Mouse (Mus musculus): ENCODE measurements around the gene Psmc4. TPM values are rescaled to one million over a fixed set of nuclear protein-coding genes. Genes with fewer than 3 reads are reported as not detected.

The Psmc4 gene
- 279 and 292 TPM in 2 replicates for polyA plus RNA-seq (2015; fragmentation: Nextera tagmentation; extraction: Ambion mirVana)

DNA sequence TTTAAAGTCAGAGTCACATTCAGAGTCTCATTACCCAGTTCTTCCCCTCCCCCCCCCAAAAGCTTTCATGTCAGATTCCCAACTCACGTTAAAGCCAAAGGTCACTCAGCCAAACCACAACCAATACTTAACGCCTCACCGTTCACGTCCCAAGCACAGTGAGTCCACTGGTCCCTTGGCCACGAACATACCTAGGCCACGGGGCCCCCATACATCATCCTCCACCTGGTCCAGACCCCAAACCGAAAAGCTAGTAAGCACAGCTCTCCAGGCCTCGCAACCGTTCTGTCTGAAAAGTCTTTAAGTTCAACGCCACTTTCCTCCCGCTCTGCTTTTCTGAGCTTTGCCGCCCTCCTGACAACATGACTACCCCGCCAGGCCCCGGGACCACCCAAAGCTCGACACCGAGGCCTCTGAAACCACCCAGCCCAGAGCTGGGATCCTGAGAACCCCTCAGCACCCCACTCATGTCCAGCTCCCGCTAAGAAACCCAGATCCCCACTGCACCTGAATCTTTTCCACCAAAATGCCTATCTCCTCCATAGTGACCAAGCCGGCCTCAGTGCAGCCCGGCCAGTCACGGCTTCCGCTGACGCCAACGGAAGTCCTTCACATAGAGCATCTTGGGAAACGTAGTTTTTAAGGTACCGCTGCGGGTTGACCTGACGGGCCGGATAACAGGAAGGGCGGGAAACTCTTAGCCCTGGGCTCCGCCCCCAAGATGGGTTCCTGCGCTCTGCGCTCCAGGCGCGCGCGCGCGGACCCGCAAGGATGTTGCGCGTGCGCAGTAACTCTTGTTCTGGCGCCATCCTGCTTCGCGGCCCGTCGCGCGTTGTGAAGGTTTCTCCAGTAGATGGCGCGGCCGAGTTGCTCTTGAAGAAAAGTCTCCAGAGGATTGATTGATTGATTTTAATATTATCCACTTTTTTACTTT lies at the start of gene Psmc4:
TSS of gene Psmc4 (minus strand) at position 626 of the 934 bp plus-strand sequence.
- peaks cover 40% of the 10 kb centered on the region for H3K36me3 ChIP-seq
- ATAC-seq (ENCODE audit: insufficient number of reproducible peaks, low FRiP score, low TSS enrichment, low read depth), result peak; percentile 94
- H3K9me3 ChIP-seq, result no peaks in the 10 kb centered on the region
- peak within 1 kb of the TSS; percentile 64 for H3K4me2 ChIP-seq
- peak within 1 kb of the TSS; percentile 80 for H3K9ac ChIP-seq
- H3K27ac ChIP-seq, result peak within 1 kb of the TSS; percentile 55; the same call in 1 of the 2 replicates
- H3K4me3 ChIP-seq, result peak within 1 kb of the TSS; percentile 87
- under 1% methylated on average over 52 of the region's 52 CpGs for WGBS
- peaks cover 9% of the 10 kb centered on the region for H3K4me1 ChIP-seq
- no peaks in the 10 kb centered on the region for H3K27me3 ChIP-seq

DNA sequence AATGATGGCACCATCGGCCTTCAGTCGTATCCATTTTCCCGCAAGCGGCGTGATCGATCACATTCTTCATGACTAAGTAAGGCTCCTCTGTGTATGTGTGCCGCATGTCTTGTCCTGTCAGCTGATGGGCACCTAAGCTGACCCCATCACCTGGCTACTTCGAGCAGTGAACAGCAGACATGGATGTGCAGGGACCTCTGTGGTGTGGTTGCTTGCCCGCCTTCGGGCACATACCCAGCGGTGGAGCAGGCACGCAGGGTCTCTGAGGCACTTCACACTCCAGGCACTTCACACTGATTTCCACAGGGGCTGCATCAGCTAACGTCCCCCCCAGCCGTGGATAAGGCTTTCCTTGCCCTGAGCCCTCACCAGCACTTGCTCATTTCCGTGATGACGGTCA lies 49.2 kb upstream of the Psmc4 start:
- Histone ChIP-seq H3K9me3 (0 out of 2 replicates have a peak, but pooled peaks cover 6% of the 10 kb centered on the region), H3K27me3 (peaks cover 3% of the 10 kb centered on the region; the same call in 1 of the 2 replicates), H3K27ac (no peak overlapping the region), H3K4me2 (no peak overlapping the region), H3K36me3 (no peaks in the 10 kb centered on the region), H3K9ac (no peak overlapping the region), H3K4me3 (no peak overlapping the region), H3K4me1 (no peaks in the 10 kb centered on the region)
- 95% methylated on average over 16 of the region's 16 CpGs for WGBS
- ATAC-seq (ENCODE audit: insufficient number of reproducible peaks, low FRiP score, low TSS enrichment, low read depth), result no peak

GRCm38 (mm10) chr7:28093541-28093940 lies 43.6 kb upstream of the Psmc4 start:
- no peak overlapping the region for H3K27ac ChIP-seq
- H3K4me3 ChIP-seq, result no peak overlapping the region
- no peak overlapping the region for H3K9ac ChIP-seq
- 24% methylated on average over 11 of the region's 11 CpGs for WGBS
- H3K27me3 ChIP-seq, result no peaks in the 10 kb centered on the region
- H3K36me3 ChIP-seq, result no peaks in the 10 kb centered on the region
- ATAC-seq (ENCODE audit: insufficient number of reproducible peaks, low FRiP score, low TSS enrichment, low read depth), result no peak
- H3K9me3 ChIP-seq, result no peaks in the 10 kb centered on the region
- H3K4me2 ChIP-seq, result no peak overlapping the region
- no peaks in the 10 kb centered on the region for H3K4me1 ChIP-seq

GRCm38 (mm10) chr7:28086236-28086635 lies 36.3 kb upstream of the Psmc4 start:
- 74% methylated on average over 16 of the region's 16 CpGs for WGBS
- no peak overlapping the region for H3K4me2 ChIP-seq
- ATAC-seq (ENCODE audit: insufficient number of reproducible peaks, low FRiP score, low TSS enrichment, low read depth), result no peak
- no peaks in the 10 kb centered on the region for H3K9me3 ChIP-seq
- H3K27me3 ChIP-seq, result peaks cover 8% of the 10 kb centered on the region; the same call in 1 of the 2 replicates
- no peaks in the 10 kb centered on the region for H3K4me1 ChIP-seq
- no peaks in the 10 kb centered on the region for H3K36me3 ChIP-seq
- no peak overlapping the region for H3K27ac ChIP-seq
- no peak overlapping the region for H3K4me3 ChIP-seq
- no peak overlapping the region for H3K9ac ChIP-seq

- Histone ChIP-seq H3K9ac (no peak overlapping the region), H3K27me3 (peaks cover 8% of the 10 kb centered on the region; the same call in 1 of the 2 replicates), H3K4me1 (no peaks in the 10 kb centered on the region), H3K27ac (no peak overlapping the region), H3K36me3 (no peaks in the 10 kb centered on the region), H3K4me3 (no peak overlapping the region), H3K4me2 (no peak overlapping the region), H3K9me3 (no peaks in the 10 kb centered on the region)
- 31% methylated on average over 7 of the region's 7 CpGs for WGBS
- no peak for ATAC-seq (ENCODE audit: insufficient number of reproducible peaks, low FRiP score, low TSS enrichment, low read depth)
Measured at GRCm38 (mm10) chr7:28084215-28084614, 34.3 kb upstream of the Psmc4 start.

GRCm38 (mm10) chr7:28070531-28071298 lies 20.8 kb upstream of the Psmc4 start, which contains the start of gene Fcgbp:
TSS of gene Fcgbp (plus strand) at chr7:28071236.
- H3K4me3 ChIP-seq, result no peak within 1 kb of the TSS
- 0 out of 2 replicates have a peak, but pooled peaks cover 2% of the 10 kb centered on the region for H3K27me3 ChIP-seq
- 89% methylated on average over 21 of the region's 21 CpGs for WGBS

GRCm38 (mm10) chr7:28069546-28070172 lies 19.8 kb upstream of the Psmc4 start:
- ATAC-seq (ENCODE audit: insufficient number of reproducible peaks, low FRiP score, low TSS enrichment, low read depth), result no peak
- Histone ChIP-seq H3K27me3 (0 out of 2 replicates have a peak, but pooled peaks cover 2% of the 10 kb centered on the region), H3K36me3 (no peaks in the 10 kb centered on the region), H3K27ac (no peak overlapping the region), H3K9ac (no peak overlapping the region), H3K9me3 (no peaks in the 10 kb centered on the region), H3K4me3 (no peak overlapping the region), H3K4me2 (no peak overlapping the region), H3K4me1 (no peaks in the 10 kb centered on the region)
- 49% methylated on average over 3 of the region's 3 CpGs for WGBS

More at GRCm38 (mm10) chr7:28070531-28071298, 20.8 kb upstream of the Psmc4 start, which contains the start of gene Fcgbp:
- H3K9me3 ChIP-seq, result no peaks in the 10 kb centered on the region
- H3K27ac ChIP-seq, result no peak within 1 kb of the TSS
- H3K9ac ChIP-seq, result no peak within 1 kb of the TSS
- H3K36me3 ChIP-seq, result no peaks in the 10 kb centered on the region
- H3K4me1 ChIP-seq, result no peaks in the 10 kb centered on the region
- no peak within 1 kb of the TSS for H3K4me2 ChIP-seq
- ATAC-seq (ENCODE audit: insufficient number of reproducible peaks, low FRiP score, low TSS enrichment, low read depth), result 0 out of 2 replicates have a peak, but pooled peaks have one; percentile 24

DNA sequence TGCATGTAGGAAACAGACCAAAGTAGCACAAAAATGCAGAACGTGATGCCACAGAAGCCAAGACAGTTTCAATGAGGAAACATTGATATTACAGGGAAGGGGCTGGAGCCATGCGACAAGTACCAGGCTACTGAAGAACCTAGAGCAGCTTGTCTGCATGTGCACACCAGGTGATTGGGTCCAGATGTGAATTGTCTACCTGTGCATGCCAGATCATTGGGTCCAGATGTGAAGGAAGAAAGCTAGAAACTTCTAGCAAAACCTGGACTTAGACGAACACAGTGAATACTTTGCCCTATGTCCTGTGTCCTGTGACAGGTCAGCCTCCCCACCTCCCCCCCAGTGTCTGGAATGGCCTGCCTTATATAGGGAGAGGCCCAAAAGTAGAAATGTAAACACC lies 18.8 kb upstream of the Psmc4 start:
- Histone ChIP-seq H3K9ac (no peak overlapping the region), H3K4me1 (no peaks in the 10 kb centered on the region), H3K4me2 (no peak overlapping the region), H3K27me3 (no peaks in the 10 kb centered on the region), H3K36me3 (no peaks in the 10 kb centered on the region), H3K27ac (no peak overlapping the region), H3K9me3 (no peaks in the 10 kb centered on the region), H3K4me3 (no peak overlapping the region)
- no peak for ATAC-seq (ENCODE audit: insufficient number of reproducible peaks, low FRiP score, low TSS enrichment, low read depth)
- 40% methylated on average over 3 of the region's 3 CpGs for WGBS

DNA sequence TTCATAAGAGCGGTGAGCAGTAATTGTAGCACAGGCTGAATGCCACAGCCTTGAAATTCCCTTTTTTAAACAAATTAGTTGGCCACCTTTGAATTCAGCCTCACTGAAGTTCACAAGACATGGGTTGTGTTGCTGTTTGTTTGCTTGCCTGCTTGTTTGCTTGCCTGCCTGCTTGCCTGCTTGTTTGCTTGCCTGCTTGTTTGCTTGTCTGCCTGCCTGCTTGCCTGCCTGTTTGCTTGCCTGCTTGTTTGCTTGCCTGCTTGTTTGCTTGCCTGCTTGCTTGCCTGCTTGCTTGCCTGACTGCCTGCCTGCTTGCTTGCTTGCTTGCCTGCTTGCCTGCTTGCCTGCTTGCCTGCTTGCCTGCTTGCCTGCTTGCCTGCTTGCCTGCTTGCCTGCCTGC lies 10.1 kb upstream of the Psmc4 start:
- H3K4me2 ChIP-seq, result no peak overlapping the region
- ATAC-seq (ENCODE audit: insufficient number of reproducible peaks, low FRiP score, low TSS enrichment, low read depth), result no peak
- H3K9me3 ChIP-seq, result no peaks in the 10 kb centered on the region
- WGBS, result 93% methylated on average over 1 of the region's 1 CpGs
- H3K4me1 ChIP-seq, result no peaks in the 10 kb centered on the region
- H3K27me3 ChIP-seq, result no peaks in the 10 kb centered on the region
- no peak overlapping the region for H3K9ac ChIP-seq
- no peak overlapping the region for H3K4me3 ChIP-seq
- no peaks in the 10 kb centered on the region for H3K36me3 ChIP-seq
- H3K27ac ChIP-seq, result no peak overlapping the region

DNA sequence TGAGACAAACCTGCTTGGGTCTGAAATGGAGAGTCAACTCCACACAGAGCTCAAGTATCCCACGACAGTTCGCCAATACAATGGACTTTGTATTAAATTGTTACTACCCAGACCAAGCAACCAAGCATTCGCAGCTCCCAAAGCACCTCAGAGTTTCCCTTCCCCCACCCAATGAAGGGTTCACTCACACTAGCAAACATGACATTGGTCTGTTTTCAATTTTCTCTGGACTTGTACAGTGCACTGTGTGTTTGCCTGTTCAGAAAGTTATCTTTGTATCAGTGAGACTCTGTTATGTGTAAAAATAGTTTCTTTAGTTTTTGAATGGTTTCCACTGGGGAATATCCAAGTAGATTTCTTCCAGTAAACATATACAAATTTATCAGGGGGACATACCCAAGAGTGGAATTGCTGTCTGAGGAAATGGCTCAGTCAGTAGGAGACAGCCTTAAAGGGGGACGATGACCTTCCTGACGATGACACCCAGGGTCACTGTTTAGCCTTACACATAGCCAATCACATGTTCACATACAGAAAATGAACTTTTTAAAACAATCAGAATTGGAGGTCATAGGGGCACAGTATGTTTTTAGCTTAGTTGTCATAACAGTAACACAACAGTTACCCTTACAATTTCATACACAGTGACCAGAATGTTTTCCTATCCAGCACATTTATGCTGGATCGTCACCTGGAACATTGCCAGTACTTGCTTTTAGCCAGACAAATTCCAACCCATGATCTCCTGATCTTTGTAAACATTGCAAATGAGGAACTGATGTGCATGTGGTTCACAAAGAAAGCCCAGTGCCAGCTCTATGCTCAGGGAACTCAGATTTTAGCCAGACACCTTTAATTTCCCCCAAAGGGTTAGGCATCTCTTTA lies 3.4 kb upstream of the Psmc4 start:
- WGBS, result 79% methylated on average over 6 of the region's 6 CpGs
- Histone ChIP-seq H3K27me3 (no peaks in the 10 kb centered on the region), H3K27ac (no peak overlapping the region), H3K36me3 (peaks cover 5% of the 10 kb centered on the region), H3K9ac (no peak overlapping the region), H3K4me1 (peaks cover 9% of the 10 kb centered on the region), H3K4me3 (no peak overlapping the region), H3K9me3 (no peaks in the 10 kb centered on the region), H3K4me2 (no peak overlapping the region)
- ATAC-seq (ENCODE audit: insufficient number of reproducible peaks, low FRiP score, low TSS enrichment, low read depth), result no peak

DNA sequence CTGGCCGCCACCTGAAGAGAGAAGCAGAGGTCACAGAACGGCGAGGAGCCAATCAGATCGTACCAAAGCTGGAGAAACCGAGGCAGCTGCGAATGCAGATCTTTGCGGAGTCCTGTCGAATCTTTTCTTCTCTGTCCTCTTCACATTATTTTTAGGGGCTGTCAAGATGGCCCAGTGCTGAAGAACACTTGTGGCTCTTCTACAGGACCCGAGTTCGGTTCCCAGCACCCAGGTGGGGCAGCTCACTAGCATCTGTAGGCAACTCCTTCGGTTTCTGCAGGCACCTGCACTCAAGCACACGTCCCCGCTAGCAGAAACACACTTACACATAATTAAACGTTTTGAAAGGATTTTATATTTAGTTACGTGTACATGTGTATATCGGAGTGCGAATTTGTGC lies 683 bp upstream of the Psmc4 start:
- Histone ChIP-seq H3K36me3 (peaks cover 32% of the 10 kb centered on the region), H3K9ac (no peak overlapping the region), H3K27ac (no peak overlapping the region), H3K4me3 (peak overlapping the region; percentile 87), H3K4me2 (peak overlapping the region; percentile 35), H3K4me1 (peaks cover 9% of the 10 kb centered on the region), H3K27me3 (no peaks in the 10 kb centered on the region), H3K9me3 (no peaks in the 10 kb centered on the region)
- ATAC-seq (ENCODE audit: insufficient number of reproducible peaks, low FRiP score, low TSS enrichment, low read depth), result no peak
- 60% methylated on average over 17 of the region's 17 CpGs for WGBS
